Mouse (Mus musculus) myocyte (in vitro differentiated cells): ENCODE results near the gene Fam198a.

ENCODE experiments used
- CEBPB ChIP-seq: IDR thresholded peaks from 2 replicates; pipeline ENCODE4 v1.6.1; 2011; ENCODE audit warnings: mild to moderate bottlenecking, moderate library complexity; ENCODE audit not compliant: poor library complexity, insufficient read depth, severe bottlenecking
- E2F4 ChIP-seq: IDR thresholded peaks from one replicate; pipeline ENCODE4 v1.6.1; 2011; ENCODE audit warnings: mild to moderate bottlenecking, control low read depth, moderate library complexity; ENCODE audit not compliant: insufficient read depth
- MAX ChIP-seq: IDR thresholded peaks from one replicate; pipeline ENCODE4 v1.6.1; 2011; ENCODE audit warnings: low read depth, mild to moderate bottlenecking, control low read depth
- MYOG ChIP-seq, 3 experiments: IDR thresholded peaks; one replicate each; pipeline ENCODE4 v1.6.1; 2011; ENCODE audit warnings: control low read depth in 2 of 3, low read depth in 2 of 3, mild to moderate bottlenecking in 2 of 3; ENCODE audit not compliant: insufficient read length in 2 of 3, control insufficient read depth in 1 of 3, insufficient read depth in 1 of 3
- POLR2A ChIP-seq: IDR thresholded peaks from one replicate; pipeline ENCODE4 v1.6.1; 2011; ENCODE audit warnings: low read depth, mild to moderate bottlenecking, control low read depth, moderate library complexity; ENCODE audit not compliant: insufficient read length
- POLR2AphosphoS2 ChIP-seq: IDR thresholded peaks from one replicate; pipeline ENCODE4 v1.6.1; 2011; ENCODE audit warnings: low read depth, control low read depth; ENCODE audit not compliant: insufficient read length
- REST ChIP-seq: IDR thresholded peaks from one replicate; pipeline ENCODE4 v1.6.1; 2011; ENCODE audit warnings: mild to moderate bottlenecking, control low read depth, moderate library complexity; ENCODE audit not compliant: insufficient read depth, insufficient read length
- TCF12 ChIP-seq: IDR thresholded peaks from one replicate; pipeline ENCODE4 v1.6.1; 2011; ENCODE audit warnings: mild to moderate bottlenecking, control low read depth; ENCODE audit not compliant: poor library complexity, insufficient read depth, severe bottlenecking
- TCF3 ChIP-seq: IDR thresholded peaks from one replicate; pipeline ENCODE4 v1.6.1; 2011; ENCODE audit warnings: low read depth, control low read depth; ENCODE audit not compliant: insufficient read length
- USF1 ChIP-seq: IDR thresholded peaks from one replicate; pipeline ENCODE4 v1.6.1; 2011; ENCODE audit warnings: low read depth, mild to moderate bottlenecking, control low read depth, moderate library complexity

GRCm38 (mm10) chr9:122014241-122014667 is 63.5 kb downstream of the Fam198a start:
- TF ChIP-seq MYOG (IDR thresholded peaks at IDR 0.05; ENCODE audit: control insufficient read depth in 1 of 3, insufficient read depth in 1 of 3, insufficient read length in 2 of 3, low read depth in 2 of 3) (no peak), POLR2AphosphoS2 (no peak), POLR2A (no peak), MAX (no peak), CEBPB (no peak), TCF12 (no peak), REST (no peak), E2F4 (no peak), TCF3 (no peak), USF1 (no peak)
